Mouse (Mus musculus): Measurements from ENCODE around the gene Krt87.

Gene Krt87

GRCm38 (mm10) chr15:101438555-101438954 lies at the start of gene Krt87:
TSS of gene Krt87 (minus strand) at chr15:101438804.
- no peak for DNase-seq (ENCODE audit: low spot score in 2 of 2)

- DNase-seq (ENCODE audit: low spot score in 2 of 2): peak; percentile 48 to 60
These were observed 47.5 kb upstream of the Krt87 start for GRCm38 (mm10) chr15:101485911-101486635.

- no peak for DNase-seq (ENCODE audit: low spot score in 2 of 2)
These were observed 46.3 kb upstream of the Krt87 start for GRCm38 (mm10) chr15:101484939-101485338.

- no peak for DNase-seq (ENCODE audit: low spot score in 2 of 2)
These were observed 45.0 kb upstream of the Krt87 start for GRCm38 (mm10) chr15:101483646-101484045.

GRCm38 (mm10) chr15:101482056-101482455 lies 43.5 kb upstream of the Krt87 start:
- DNase-seq (ENCODE audit: low spot score in 2 of 2): no peak

- no peak for DNase-seq (ENCODE audit: low spot score in 2 of 2)
These were observed 41.1 kb upstream of the Krt87 start for GRCm38 (mm10) chr15:101479666-101480060.

- peak; percentile 24 to 44 for DNase-seq (ENCODE audit: low spot score in 2 of 2)
These were observed 40.5 kb upstream of the Krt87 start for GRCm38 (mm10) chr15:101479007-101479665.

- DNase-seq (ENCODE audit: low spot score in 2 of 2): no peak
These were observed 34.4 kb upstream of the Krt87 start, which contains the start of gene Krt86 for GRCm38 (mm10) chr15:101472952-101473528. TSS of gene Krt86 (plus strand) at chr15:101473478.

GRCm38 (mm10) chr15:101469093-101469492 lies 30.5 kb upstream of the Krt87 start:
- DNase-seq (ENCODE audit: low spot score in 2 of 2): no peak

- DNase-seq (ENCODE audit: low spot score in 2 of 2): no peak
These were observed 25.0 kb upstream of the Krt87 start, which contains the start of gene Krt81 for GRCm38 (mm10) chr15:101463651-101464050. TSS of gene Krt81 (minus strand) at chr15:101463751.

GRCm38 (mm10) chr15:101459283-101459682 lies 20.7 kb upstream of the Krt87 start:
- no peak for DNase-seq (ENCODE audit: low spot score in 2 of 2)

- DNase-seq (ENCODE audit: low spot score in 2 of 2): no peak
These were observed 19.8 kb upstream of the Krt87 start for GRCm38 (mm10) chr15:101458361-101458930.

- DNase-seq (ENCODE audit: low spot score in 2 of 2): no peak
These were observed 17.3 kb upstream of the Krt87 start for GRCm38 (mm10) chr15:101455891-101456290.

GRCm38 (mm10) chr15:101455292-101455691 lies 16.7 kb upstream of the Krt87 start:
- DNase-seq (ENCODE audit: low spot score in 2 of 2): no peak

GRCm38 (mm10) chr15:101454774-101455173 lies 16.2 kb upstream of the Krt87 start:
- DNase-seq (ENCODE audit: low spot score in 2 of 2): no peak

- peak; percentile 72 to 77 for DNase-seq (ENCODE audit: low spot score in 2 of 2)
These were observed 14.6 kb upstream of the Krt87 start for GRCm38 (mm10) chr15:101453093-101453736.

- no peak for DNase-seq (ENCODE audit: low spot score in 2 of 2)
These were observed 8.8 kb upstream of the Krt87 start, which contains the start of gene Krt88 for GRCm38 (mm10) chr15:101447444-101447843. TSS of gene Krt88 (plus strand) at chr15:101447744.

- no peak for DNase-seq (ENCODE audit: low spot score in 2 of 2)
These were observed 8.0 kb upstream of the Krt87 start for GRCm38 (mm10) chr15:101446572-101446971.

GRCm38 (mm10) chr15:101440837-101441236 lies 2.2 kb upstream of the Krt87 start:
- peak; percentile 24 to 43 for DNase-seq (ENCODE audit: low spot score in 2 of 2)

- no peak for DNase-seq (ENCODE audit: low spot score in 2 of 2)
These were observed 2.0 kb downstream of the Krt87 start for GRCm38 (mm10) chr15:101436611-101437010.

- no peak for DNase-seq (ENCODE audit: low spot score in 2 of 2)
These were observed 13.7 kb downstream of the Krt87 start for GRCm38 (mm10) chr15:101424914-101425313.

- no peak for DNase-seq (ENCODE audit: low spot score in 2 of 2)
These were observed 17.7 kb downstream of the Krt87 start for GRCm38 (mm10) chr15:101420903-101421302.

Data from frontal cortex, postnatal 36 days (tissue).